Mouse (Mus musculus) monocyte, adult 5-6 weeks (primary cell): ENCODE measurements around the gene Tuba1c. TPM values are rescaled to one million over a fixed set of nuclear protein-coding genes. Genes with fewer than 3 reads are reported as not detected.
A peak's percentile ranks its signal among the peaks of the same experiment; 100 is the strongest.

Experiments used
- ATAC-seq: fragments of 153-309, 156-312 bp; replicated peaks from 2 replicates; pipeline ENCODE4 v1.8.0; 2017; ENCODE audit warnings: mild to moderate bottlenecking; ENCODE audit not compliant: low TSS enrichment, insufficient number of reproducible peaks, severe bottlenecking, poor library complexity, low FRiP score
- total RNA-seq: library from RNA; stranded (forward); fragments of 200-1000, 200-491, 200-594 nt; gene quantifications from 3 replicates; pipeline ENCODE4 v1.2.3, GENCODE M21; 2017

The Tuba1c gene
- 104 to 150 TPM (median 116 TPM) in 3 replicates for total RNA-seq

DNA sequence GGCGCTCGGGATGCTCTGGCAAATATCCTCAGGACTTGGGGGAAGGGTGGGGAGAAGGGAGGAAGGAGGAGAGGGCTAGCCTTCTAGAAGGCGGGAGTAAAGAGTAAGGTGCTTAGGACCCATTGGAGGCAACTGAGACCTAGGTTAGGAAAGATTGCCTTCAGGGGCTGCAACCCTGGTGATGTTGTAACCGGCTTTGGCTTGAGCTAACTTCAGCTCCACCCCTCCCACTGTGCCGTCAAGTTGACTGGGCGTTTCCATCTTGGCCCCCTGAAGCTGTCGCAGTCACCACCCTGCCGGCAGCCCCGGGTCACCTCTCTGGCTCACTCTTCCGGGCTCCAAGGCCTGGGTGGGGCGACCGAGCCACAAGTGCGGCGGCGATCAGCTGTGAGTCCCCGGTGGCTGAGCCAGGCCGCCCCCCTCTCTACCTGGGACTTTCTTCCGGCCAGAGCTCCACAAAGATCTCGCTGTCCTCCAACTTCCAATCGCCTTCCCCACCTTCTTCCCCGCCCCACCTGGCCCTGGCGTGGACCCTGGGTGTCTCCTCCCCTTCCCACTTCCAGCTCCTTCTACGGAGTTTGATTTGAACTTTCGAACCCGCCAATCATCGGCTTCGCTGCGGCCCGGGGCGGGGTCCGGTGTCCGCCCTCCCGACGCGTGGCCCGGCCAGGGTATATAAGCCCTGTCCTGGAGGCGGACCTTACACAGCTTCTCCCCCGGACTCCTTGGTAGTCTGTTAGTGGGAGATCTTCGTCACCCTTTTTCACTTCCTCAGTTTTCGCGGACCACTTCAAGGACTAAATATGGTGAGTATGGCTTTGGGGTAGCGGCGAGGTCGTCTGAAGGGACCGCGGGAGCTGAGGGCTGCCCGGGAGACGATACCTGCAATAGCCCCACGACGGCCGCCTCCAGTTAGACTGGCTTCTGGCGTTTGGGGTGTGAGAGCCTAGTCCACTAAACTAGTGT lies at the start of gene Tuba1c:
Gene Tuba1c, plus strand, starts transcription at position 273 of the 966 bp plus-strand sequence.
- ATAC-seq, result peak; percentile 80

- ATAC-seq, result no peak
These were observed 49.6 kb upstream of the Tuba1c start for GRCm38 (mm10) chr15:98980012-98980614.

- no peak for ATAC-seq
These were observed 47.6 kb upstream of the Tuba1c start for GRCm38 (mm10) chr15:98982100-98982499.

GRCm38 (mm10) chr15:98983431-98984081 lies 46.1 kb upstream of the Tuba1c start:
- no peak for ATAC-seq

DNA sequence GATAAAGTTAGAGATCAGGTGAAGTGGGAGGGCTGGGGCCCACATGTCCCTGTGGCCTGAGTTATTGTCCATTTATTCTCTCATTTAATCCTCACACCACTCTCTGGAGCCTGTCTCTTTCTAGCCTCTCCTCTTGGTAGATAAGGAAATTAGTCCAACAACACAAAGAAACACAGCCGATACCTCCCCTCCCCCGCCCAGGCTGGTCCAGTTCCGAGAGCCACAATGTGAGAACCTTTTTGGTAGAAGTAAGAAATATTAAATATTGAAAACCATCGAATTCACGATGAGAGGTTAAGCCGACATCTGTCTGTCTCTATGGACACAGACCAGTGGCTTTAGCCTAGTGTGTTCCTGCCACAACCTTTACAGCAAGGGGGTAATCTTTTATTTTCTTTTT lies 45.0 kb upstream of the Tuba1c start:
- ATAC-seq, result no peak

- peak; percentile 89 for ATAC-seq
These were observed 44.3 kb upstream of the Tuba1c start for GRCm38 (mm10) chr15:98985240-98985981.

DNA sequence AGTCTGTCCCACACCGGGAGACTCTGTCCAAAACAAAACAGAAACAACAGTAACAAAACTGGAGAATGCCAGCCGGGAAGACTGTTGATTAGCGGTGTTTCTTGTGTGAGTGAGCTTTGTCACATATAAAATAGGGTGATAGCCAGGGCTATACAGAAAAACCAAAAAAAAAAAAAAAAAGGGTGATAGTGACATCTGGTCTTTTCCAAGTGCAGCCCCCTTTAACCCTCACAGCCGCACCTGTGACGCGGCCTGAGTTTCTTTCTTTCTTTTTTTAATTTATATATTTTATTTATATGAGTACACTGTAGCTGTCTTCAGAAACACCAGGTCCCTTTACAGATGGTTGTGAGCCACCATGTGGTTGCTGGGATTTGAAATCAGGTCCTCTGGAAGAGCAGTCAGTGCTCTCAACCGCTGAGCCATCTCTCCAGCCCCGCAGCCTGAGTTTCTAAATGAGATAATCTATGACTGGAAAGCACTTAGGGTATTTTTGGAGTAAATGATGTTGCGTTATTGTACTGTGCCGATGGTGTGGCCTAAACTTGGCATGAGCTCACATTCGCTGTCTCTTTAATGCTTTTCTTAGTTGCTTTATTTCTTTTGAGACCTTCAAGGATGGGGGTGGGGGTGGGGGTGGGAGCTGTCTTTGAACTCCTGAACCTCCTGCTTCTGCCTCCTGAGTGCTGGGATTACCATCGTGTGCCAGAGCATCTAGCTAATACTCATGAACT lies 43.5 kb upstream of the Tuba1c start:
- no peak for ATAC-seq

DNA sequence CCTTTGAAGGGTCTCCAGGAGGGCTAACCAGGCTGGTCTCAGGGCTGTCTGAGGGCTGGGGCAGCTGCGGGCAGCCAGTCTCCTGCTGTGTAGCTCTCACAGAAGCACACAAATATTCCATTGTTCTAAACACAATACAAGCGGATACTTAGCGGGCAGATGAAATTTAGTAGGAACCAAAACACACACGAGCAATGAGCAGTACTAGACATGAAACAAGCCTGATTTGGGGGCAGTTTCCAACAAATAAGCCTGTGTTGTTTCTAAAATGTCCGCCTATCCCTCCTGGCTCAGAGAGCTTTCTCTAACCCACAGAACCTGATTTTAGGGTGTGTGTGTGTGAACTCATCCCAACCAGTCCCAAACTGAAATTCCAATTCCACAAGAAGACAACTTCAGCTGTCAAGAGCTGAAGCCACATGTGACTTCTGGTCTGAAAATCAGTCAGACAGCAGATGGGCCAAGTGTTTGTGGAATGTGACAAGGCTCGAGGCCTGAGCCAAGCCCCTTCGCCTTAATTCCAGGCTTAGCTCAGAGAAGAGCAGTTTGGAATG lies 42.5 kb upstream of the Tuba1c start:
- no peak for ATAC-seq

- no peak for ATAC-seq
These were observed 42.0 kb upstream of the Tuba1c start for GRCm38 (mm10) chr15:98987661-98988181.

DNA sequence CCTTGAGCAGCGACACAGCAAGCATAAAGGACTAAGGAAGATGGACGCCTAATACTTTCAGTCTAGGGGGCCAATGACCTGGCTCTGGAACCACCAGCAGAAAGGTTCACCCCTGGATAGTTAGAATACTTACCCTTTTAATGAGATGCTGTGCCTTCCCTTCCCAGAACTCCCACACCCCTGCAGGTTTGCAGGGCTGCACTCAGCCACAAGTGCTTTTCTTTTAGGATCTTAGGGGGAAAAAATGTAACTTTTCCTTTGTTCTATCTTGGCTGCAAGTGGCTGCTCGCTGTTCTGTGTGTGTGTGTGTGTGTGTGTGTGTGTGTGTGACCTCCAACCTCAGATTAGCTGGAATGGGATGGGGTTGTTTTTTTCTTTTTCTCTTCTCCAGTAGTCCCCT lies 40.9 kb upstream of the Tuba1c start:
- ATAC-seq, result no peak

- ATAC-seq, result no peak
These were observed 39.8 kb upstream of the Tuba1c start for GRCm38 (mm10) chr15:98989701-98990430.

DNA sequence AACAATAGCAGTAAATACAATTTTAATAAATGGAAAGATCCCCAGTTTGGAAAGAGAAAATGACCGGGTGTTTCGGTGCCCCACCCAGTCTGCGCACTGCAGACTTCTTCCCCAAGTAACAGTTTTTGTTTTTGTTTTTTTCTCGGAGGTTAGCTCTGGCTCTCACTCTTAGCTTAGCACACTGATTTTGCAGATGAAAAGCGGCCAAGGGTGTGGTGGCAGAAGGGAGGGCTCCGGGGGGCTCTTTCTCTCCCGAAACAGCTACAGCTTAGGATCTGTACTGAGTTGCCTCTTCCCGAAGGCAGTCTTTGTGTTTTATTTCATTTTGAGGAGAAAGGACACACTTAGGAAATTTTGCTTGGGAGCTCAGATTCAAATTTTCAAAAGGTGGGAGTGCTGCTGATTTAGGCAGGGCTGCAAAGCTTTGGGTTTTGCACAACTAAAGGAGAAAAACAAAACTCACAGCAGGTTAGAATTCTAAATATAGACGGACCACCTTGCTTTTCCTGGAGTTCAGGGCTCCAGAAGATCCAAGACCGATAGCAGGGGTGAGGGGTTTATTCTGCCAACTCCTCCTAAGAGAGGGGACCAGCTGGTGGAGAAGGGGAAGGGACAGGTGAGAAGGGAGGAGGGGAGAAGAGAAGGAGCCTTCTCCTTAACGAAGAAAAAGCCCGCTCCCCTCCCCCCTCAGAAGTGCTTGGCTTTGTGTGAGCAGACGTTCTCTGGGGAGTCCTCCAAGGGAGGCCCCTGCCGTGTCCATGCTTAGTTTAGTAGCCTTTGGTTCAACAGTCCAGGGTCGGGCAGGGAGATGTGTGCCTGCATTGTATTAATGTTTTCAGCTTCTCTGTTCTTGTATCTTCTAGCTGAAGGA lies 38.8 kb upstream of the Tuba1c start:
- no peak for ATAC-seq

DNA sequence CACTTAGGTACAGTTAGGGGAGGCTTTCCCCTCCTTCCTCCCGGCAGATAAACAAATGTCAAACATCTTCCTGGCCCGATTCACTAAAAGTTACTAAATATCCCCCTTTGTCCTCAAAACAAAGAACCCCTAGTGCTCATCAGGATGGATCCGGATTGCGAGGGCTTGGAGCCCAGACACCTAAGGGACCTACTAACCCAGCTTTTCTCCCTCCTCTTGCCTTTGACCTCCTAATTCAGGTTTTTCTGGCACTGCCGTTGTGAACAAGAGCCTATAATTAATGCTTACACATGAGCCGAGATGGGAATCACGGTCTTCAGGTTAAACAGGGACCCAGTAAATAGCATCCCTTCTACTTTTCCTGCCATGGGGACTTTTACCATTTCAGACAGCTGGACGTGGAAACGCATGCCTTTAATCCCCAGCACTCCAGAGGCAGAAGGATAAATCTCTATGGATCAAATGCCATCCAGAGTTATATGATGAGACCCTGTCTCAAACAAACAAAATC lies 38.1 kb upstream of the Tuba1c start:
- no peak for ATAC-seq

DNA sequence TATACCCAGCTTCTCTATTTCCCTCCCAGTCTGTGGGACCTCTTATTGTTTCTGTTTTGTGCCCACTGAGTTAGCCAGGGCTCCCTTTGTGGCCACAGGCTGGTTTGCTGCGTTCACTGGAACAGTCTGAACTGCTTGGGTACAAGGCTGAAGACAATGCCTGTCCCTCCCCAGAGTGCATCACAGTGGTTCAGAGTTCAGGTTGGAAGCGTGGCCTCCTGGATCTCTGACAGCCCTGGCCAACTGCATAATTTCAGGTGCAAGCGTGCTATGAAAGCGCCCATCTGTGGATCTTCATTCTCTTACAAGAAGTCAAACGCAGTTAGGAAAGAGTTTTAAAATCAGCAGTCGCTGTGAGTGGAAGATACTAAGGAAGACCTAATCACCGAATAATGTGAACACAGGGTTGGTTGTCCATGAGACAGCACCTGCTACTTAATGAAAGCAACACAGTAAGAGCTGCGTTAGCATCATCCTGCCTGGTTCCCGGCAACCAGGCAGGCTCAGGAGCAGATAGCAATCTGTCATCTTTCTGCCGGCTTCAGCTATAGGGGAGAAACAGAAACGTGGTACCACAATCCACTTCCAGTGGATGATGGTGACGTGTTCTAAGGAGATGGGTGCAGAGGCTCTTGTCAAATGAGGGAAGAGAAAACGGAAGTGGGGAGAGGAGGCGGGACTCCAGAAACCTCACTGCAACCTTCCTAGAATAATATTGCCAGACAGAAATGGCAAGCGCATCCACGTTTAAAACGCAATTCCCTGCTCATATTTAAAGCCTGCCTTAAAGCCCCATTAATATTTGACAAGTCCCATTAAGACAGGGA lies 37.4 kb upstream of the Tuba1c start:
- ATAC-seq, result peak; percentile 76

GRCm38 (mm10) chr15:98993093-98993793 lies 36.4 kb upstream of the Tuba1c start:
- peak; percentile 77 for ATAC-seq
